Mouse (Mus musculus) ES-E14 (cell line): ENCODE data around the gene Fndc3b. TPM values are rescaled to one million over a fixed set of nuclear protein-coding genes. Genes with fewer than 3 reads are reported as not detected.

Experiments used
- DNase-seq: peaks from one replicate; pipeline ENCODE4 v3.0.0-alpha.2; 2013; ENCODE audit warnings: low read depth, low spot score
- H3K27ac ChIP-seq: 2 replicates; pipeline ENCODE4 v1.5.1; 2012; ENCODE audit warnings: low read depth, mild to moderate bottlenecking, low read length, moderate library complexity, mixed read lengths; ENCODE audit not compliant: poor library complexity, insufficient read depth, severe bottlenecking
- H3K36me3 ChIP-seq: 2 replicates; pipeline ENCODE4 v1.6.1; 2012; ENCODE audit warnings: mild to moderate bottlenecking, low read length, moderate library complexity, mixed read lengths; ENCODE audit not compliant: control insufficient read depth, poor library complexity, insufficient read depth, severe bottlenecking
- H3K4me1 ChIP-seq, 2 experiments: fragments of 150-350 bp in 1 of 2; sonication (generic) in 1 of 2; 2 replicates each; pipeline ENCODE4 v1.6.1; 2012; ENCODE audit warnings: low read length in 2 of 2, mild to moderate bottlenecking in 1 of 2, mixed read lengths in 1 of 2; ENCODE audit not compliant: control insufficient read depth in 2 of 2, insufficient read depth in 2 of 2, poor library complexity in 1 of 2
- H3K4me3 ChIP-seq, 2 experiments: fragments of 150-350 bp in 1 of 2; sonication (generic) in 1 of 2; 2 replicates each; pipeline ENCODE4 v1.5.1; 2012; ENCODE audit warnings: low read length in 2 of 2, low read depth in 1 of 2, mild to moderate bottlenecking in 1 of 2, mixed read lengths in 1 of 2; ENCODE audit not compliant: insufficient read depth in 1 of 2, poor library complexity in 1 of 2, severe bottlenecking in 1 of 2
- H3K9ac ChIP-seq: 2 replicates; pipeline ENCODE4 v1.6.1; 2012; ENCODE audit warnings: low read depth, mild to moderate bottlenecking, low read length, mixed read lengths; ENCODE audit not compliant: poor library complexity, insufficient read depth, severe bottlenecking
- H3K9me3 ChIP-seq: fragments of 150-350 bp; sonication (generic); 2 replicates; pipeline ENCODE4 v1.6.1; 2012; ENCODE audit warnings: low read depth, mild to moderate bottlenecking, low read length; ENCODE audit not compliant: control insufficient read depth, insufficient read depth
- CHD2 ChIP-seq: IDR thresholded peaks from 2 replicates; pipeline ENCODE4 v1.6.1; 2014; ENCODE audit warnings: mild to moderate bottlenecking, low read depth, low read length, inconsistent platforms
- HCFC1 ChIP-seq: IDR thresholded peaks from 2 replicates; pipeline ENCODE4 v1.6.1; 2012; ENCODE audit warnings: low read length, inconsistent platforms, borderline replicate concordance; ENCODE audit not compliant: insufficient read depth
- MAFK ChIP-seq: IDR thresholded peaks from 2 replicates; pipeline ENCODE4 v1.6.1; 2014; ENCODE audit warnings: mild to moderate bottlenecking, low read depth, low read length, inconsistent platforms; ENCODE audit not compliant: insufficient read depth
- ZC3H11A ChIP-seq: IDR thresholded peaks from 2 replicates; pipeline ENCODE4 v1.6.1; 2012; ENCODE audit warnings: low read depth, mild to moderate bottlenecking, inconsistent platforms, low read length, borderline replicate concordance
- ZNF384 ChIP-seq: IDR thresholded peaks from 2 replicates; pipeline ENCODE4 v1.6.1; 2012; ENCODE audit warnings: low read depth, low read length, inconsistent platforms
- in situ Hi-C, 2 experiments: fragments of 600-800 bp; cut with MboI; formaldehyde crosslinking; loops; one replicate each; pipeline ENCODE4 v1.15.1; 2025; ENCODE audit warnings: low sequenced_read_pairs in 2 of 2, inconsistent platforms in 1 of 2; ENCODE audit not compliant: unreplicated experiment in 2 of 2
- total RNA-seq: library from RNA; depleted of rRNA; stranded (reverse); fragments of 300-350 nt; gene quantifications from 2 replicates; pipeline ENCODE4 v1.2.3, GENCODE M21; 2012

Gene Fndc3b
- total RNA-seq, 1 experiment: 16.6 TPM

DNA sequence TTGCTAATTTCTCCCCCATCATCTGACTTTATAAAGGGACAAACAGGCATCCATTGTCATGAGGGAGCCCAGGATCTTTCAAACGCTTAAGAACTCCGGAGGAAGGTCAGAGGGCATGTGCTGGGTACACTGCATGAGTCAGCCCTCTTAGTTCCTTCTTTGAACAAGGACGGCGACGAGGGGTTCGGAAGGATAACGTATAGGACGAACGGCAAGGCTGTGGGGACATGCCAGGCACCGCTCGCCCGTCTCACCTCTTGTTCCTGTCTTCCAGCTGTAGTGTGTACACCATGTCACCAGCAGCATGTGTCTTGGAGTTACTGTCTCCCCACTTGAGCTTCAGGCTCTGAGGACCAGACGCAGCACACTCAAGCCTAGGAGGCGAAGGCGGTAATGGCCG is 271.4 kb downstream of the Fndc3b start:
- Histone ChIP-seq H3K9me3 (no peaks in the 10 kb centered on the region), H3K4me1 (peaks cover 0 to 6% of the 10 kb centered on the region in 2 experiments; a peak in 1 of 4 replicates)
- in situ Hi-C loops: no loop called here

GRCm38 (mm10) chr3:27435096-27435620 is 275.9 kb downstream of the Fndc3b start:
- Histone ChIP-seq H3K9me3 (no peaks in the 10 kb centered on the region), H3K27ac (no peak overlapping the region), H3K9ac (no peak overlapping the region), H3K36me3 (peaks cover 10% of the 10 kb centered on the region; the same call in 1 of the 2 replicates), H3K4me3 (no peak overlapping the region), H3K4me1 (peaks cover 0 to 11% of the 10 kb centered on the region in 2 experiments; a peak in 1 of 4 replicates)
- in situ Hi-C loops: no loop called here
- no peak for TF ChIP-seq MAFK
- TF ChIP-seq ZC3H11A: no peak
- TF ChIP-seq ZNF384: no peak
- TF ChIP-seq HCFC1: no peak
- no peak for DNase-seq

More for the DNA sequence above, 271.4 kb downstream of the Fndc3b start:
- Histone ChIP-seq H3K9ac (no peak overlapping the region), H3K36me3 (peaks cover 7% of the 10 kb centered on the region; the same call in 1 of the 2 replicates), H3K4me3 (no peak overlapping the region), H3K27ac (no peak overlapping the region)
- no peak for TF ChIP-seq MAFK
- no peak for TF ChIP-seq ZNF384
- no peak for TF ChIP-seq HCFC1
- TF ChIP-seq CHD2: no peak
- no peak for TF ChIP-seq ZC3H11A
- DNase-seq: no peak

DNA sequence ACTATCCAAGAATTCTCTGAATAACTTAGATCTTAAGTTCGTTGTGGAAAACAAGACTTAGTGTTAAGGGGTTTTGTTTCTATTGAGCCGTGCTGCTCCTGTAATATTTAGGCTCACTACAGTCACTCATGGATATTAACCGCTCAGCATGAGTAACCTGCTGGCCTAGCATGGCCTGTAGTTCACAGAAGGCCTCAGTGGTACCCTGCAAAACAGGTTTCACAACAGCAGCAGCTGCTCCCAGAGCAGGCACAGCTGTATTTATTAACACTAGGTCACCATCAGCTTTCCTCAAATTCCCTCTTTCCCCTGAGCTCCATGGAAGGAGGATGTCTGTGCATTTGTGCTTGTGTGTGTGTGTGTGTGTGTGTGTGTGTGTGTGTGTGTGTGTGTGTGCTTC is 278.1 kb downstream of the Fndc3b start:
- H3K27ac ChIP-seq: no peak overlapping the region
- H3K36me3 ChIP-seq: peaks cover 4% of the 10 kb centered on the region; the same call in 1 of the 2 replicates
- H3K4me3 ChIP-seq: no peak overlapping the region
- H3K9me3 ChIP-seq: no peaks in the 10 kb centered on the region
- no peak for DNase-seq
- peaks cover 0 to 9% of the 10 kb centered on the region in 2 experiments; a peak in 1 of 4 replicates for H3K4me1 ChIP-seq
- in situ Hi-C loops: no loop called here
- TF ChIP-seq CHD2: no peak
- no peak for TF ChIP-seq ZC3H11A
- no peak for TF ChIP-seq ZNF384
- no peak overlapping the region for H3K9ac ChIP-seq

DNA sequence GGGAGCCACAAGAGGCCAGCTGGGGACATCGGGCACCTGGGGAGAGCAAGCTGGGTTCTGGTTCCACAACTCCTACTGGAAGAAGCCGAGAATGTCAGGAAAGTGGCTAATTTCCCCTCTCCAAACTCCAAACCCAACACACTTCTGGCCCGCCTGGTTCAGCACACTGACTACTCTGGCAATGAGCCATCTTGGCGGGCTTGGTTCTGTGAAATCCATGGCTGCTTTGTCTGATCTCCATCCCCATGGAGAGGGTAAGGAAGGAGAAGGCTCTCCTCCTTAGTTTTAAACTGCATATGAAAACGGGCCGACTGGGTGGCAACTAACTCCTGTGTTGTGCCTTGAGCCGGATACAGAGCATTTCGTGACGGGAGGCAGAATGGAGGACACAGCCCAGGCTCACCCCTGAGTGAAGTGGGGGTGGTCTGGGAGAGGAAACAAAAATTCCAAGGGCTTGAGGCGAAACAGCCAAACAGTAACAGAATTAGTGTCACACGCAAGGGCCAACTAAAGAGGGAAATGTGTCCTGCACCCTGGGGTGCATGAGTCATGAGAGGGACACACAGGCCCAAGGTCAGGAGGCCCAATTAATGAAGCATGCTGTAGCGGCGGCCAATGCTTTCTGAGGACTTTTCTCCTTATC is 280.4 kb downstream of the Fndc3b start:
- in situ Hi-C loops: no loop called here
- DNase-seq: no peak
- H3K36me3 ChIP-seq: peaks cover 3% of the 10 kb centered on the region; the same call in 1 of the 2 replicates
- H3K9me3 ChIP-seq: no peaks in the 10 kb centered on the region
- peaks cover 0 to 9% of the 10 kb centered on the region in 2 experiments; a peak in 1 of 4 replicates for H3K4me1 ChIP-seq
- H3K27ac ChIP-seq: no peak overlapping the region
- no peak for TF ChIP-seq HCFC1
- TF ChIP-seq MAFK: no peak
- no peak for TF ChIP-seq ZNF384
- no peak for TF ChIP-seq ZC3H11A
- no peak for TF ChIP-seq CHD2
- no peak overlapping the region for H3K9ac ChIP-seq
- no peak overlapping the region for H3K4me3 ChIP-seq

DNA sequence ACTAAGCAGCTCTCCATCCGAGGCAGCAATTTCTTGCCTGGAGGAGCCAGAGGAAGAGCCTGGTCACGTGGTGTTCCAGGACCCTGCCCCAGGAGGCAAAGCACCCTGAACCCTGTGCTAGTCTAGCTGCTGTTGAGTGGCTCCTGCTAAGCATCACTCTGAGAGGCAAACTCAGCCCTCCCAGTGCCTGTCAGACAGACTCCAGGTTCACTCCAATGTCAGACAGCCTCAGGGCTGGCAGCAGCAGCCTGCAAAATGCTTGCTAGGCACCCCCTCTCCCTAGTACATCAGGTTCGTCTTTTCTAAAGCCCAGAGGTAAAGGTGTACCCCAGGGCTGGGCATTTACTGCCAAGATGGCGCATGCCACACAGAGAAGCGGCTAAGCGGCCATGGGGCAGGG is 283.7 kb downstream of the Fndc3b start:
- Histone ChIP-seq H3K27ac (no peak overlapping the region), H3K9me3 (no peaks in the 10 kb centered on the region), H3K36me3 (peaks cover 3% of the 10 kb centered on the region; the same call in 1 of the 2 replicates), H3K9ac (no peak overlapping the region), H3K4me3 (no peak overlapping the region), H3K4me1 (0 out of 4 replicates have a peak, but pooled peaks cover 0 to 3% of the 10 kb centered on the region in 2 experiments)
- no peak for DNase-seq
- TF ChIP-seq HCFC1 (no peak), MAFK (no peak), CHD2 (no peak), ZNF384 (no peak), ZC3H11A (no peak)
- in situ Hi-C loops: no loop called here
